Mouse (Mus musculus) midbrain, embryonic 15.5 days (tissue): ENCODE results near the gene Syt9. TPM values are rescaled to one million over a fixed set of nuclear protein-coding genes. Genes with fewer than 3 reads are reported as not detected.

Experiments used
- ATAC-seq: fragments of 200-750 bp; cut with Nextera tagmentation; replicated peaks from 2 replicates; pipeline ENCODE4 v1.8.0; 2017; ENCODE audit warnings: moderate TSS enrichment
- H3K27ac ChIP-seq: fragments of 300-500 bp; sonication (generic); 2 replicates; pipeline ENCODE4 v1.5.1; 2015; ENCODE audit warnings: mild to moderate bottlenecking, inconsistent platforms
- H3K27me3 ChIP-seq: fragments of 300-500 bp; sonication (generic); replicated peaks from 2 replicates; pipeline ENCODE4 v1.6.1; 2015; ENCODE audit warnings: inconsistent platforms
- H3K36me3 ChIP-seq: fragments of 300-500 bp; sonication (generic); replicated peaks from 2 replicates; pipeline ENCODE4 v1.6.1; 2015; ENCODE audit warnings: inconsistent platforms
- H3K4me1 ChIP-seq: fragments of 300-500 bp; sonication (generic); 2 replicates; pipeline ENCODE4 v1.6.1; 2015; ENCODE audit warnings: inconsistent platforms
- H3K4me2 ChIP-seq: fragments of 300-500 bp; sonication (generic); 2 replicates; pipeline ENCODE4 v1.6.1; 2015; ENCODE audit warnings: inconsistent platforms, mild to moderate bottlenecking, moderate library complexity
- H3K4me3 ChIP-seq: fragments of 300-500 bp; sonication (generic); 2 replicates; pipeline ENCODE4 v1.5.1; 2015; ENCODE audit warnings: mild to moderate bottlenecking, inconsistent platforms
- H3K9ac ChIP-seq: fragments of 300-500 bp; sonication (generic); 2 replicates; pipeline ENCODE4 v1.6.1; 2015; ENCODE audit warnings: mild to moderate bottlenecking, inconsistent platforms
- H3K9me3 ChIP-seq: fragments of 300-500 bp; sonication (generic); 2 replicates; pipeline ENCODE4 v1.6.1; 2016; ENCODE audit warnings: inconsistent platforms
- WGBS: fragments of 180-500 bp; shearing (Covaris S2); methylation state at CpG from one replicate; pipeline ENCODE4 v1.1.7; 2015; ENCODE audit warnings: mixed read lengths; 5-methylcytosine and 5-hydroxymethylcytosine counted together
- polyA plus RNA-seq: library from polyadenylated mRNA; unstranded; fragments of >200 nt; fragmentation: Nextera tagmentation; extraction: Ambion mirVana; gene quantifications from 2 replicates; pipeline ENCODE4 v1.2.1, GENCODE M21; 2015

Syt9 gene
- polyA plus RNA-seq, 1 experiment from 2014 or later, result 10.0 TPM

- Histone ChIP-seq H3K9ac (no peak overlapping the region), H3K27ac (no peak overlapping the region), H3K4me1 (no peaks in the 10 kb centered on the region), H3K36me3 (no peaks in the 10 kb centered on the region), H3K4me3 (no peak overlapping the region), H3K27me3 (no peaks in the 10 kb centered on the region), H3K9me3 (no peaks in the 10 kb centered on the region), H3K4me2 (no peak overlapping the region)
- 91% methylated on average over 15 of the region's 15 CpGs for WGBS
- no peak for ATAC-seq
These were observed 29.7 kb downstream of the Syt9 start for GRCm38 (mm10) chr7:107400061-107400799.

- Histone ChIP-seq H3K4me1 (no peaks in the 10 kb centered on the region), H3K4me2 (no peak overlapping the region), H3K36me3 (no peaks in the 10 kb centered on the region), H3K27ac (no peak overlapping the region), H3K9me3 (no peaks in the 10 kb centered on the region), H3K4me3 (no peak overlapping the region), H3K9ac (no peak overlapping the region), H3K27me3 (no peaks in the 10 kb centered on the region)
- 85% methylated on average over 3 of the region's 3 CpGs for WGBS
- no peak for ATAC-seq
These were observed 32.7 kb downstream of the Syt9 start for GRCm38 (mm10) chr7:107403261-107403660.

GRCm38 (mm10) chr7:107414928-107415327 is 44.4 kb downstream of the Syt9 start:
- 91% methylated on average over 6 of the region's 6 CpGs for WGBS
- no peaks in the 10 kb centered on the region for H3K9me3 ChIP-seq
- no peak overlapping the region for H3K4me2 ChIP-seq
- H3K27ac ChIP-seq, result no peak overlapping the region
- no peaks in the 10 kb centered on the region for H3K4me1 ChIP-seq
- H3K9ac ChIP-seq, result no peak overlapping the region
- no peaks in the 10 kb centered on the region for H3K36me3 ChIP-seq
- H3K27me3 ChIP-seq, result no peaks in the 10 kb centered on the region
- ATAC-seq, result no peak
- no peak overlapping the region for H3K4me3 ChIP-seq

- Histone ChIP-seq H3K4me2 (no peak overlapping the region), H3K36me3 (no peaks in the 10 kb centered on the region), H3K4me3 (no peak overlapping the region), H3K9me3 (no peaks in the 10 kb centered on the region), H3K27ac (no peak overlapping the region), H3K27me3 (no peaks in the 10 kb centered on the region), H3K9ac (no peak overlapping the region), H3K4me1 (no peaks in the 10 kb centered on the region)
- 73% methylated on average over 3 of the region's 3 CpGs for WGBS
- ATAC-seq, result no peak
These were observed 46.7 kb downstream of the Syt9 start for GRCm38 (mm10) chr7:107417043-107417850.

GRCm38 (mm10) chr7:107437381-107437780 is 66.9 kb downstream of the Syt9 start:
- no peak for ATAC-seq
- no peak overlapping the region for H3K4me3 ChIP-seq
- no peaks in the 10 kb centered on the region for H3K36me3 ChIP-seq
- no peak overlapping the region for H3K4me2 ChIP-seq
- no peaks in the 10 kb centered on the region for H3K27me3 ChIP-seq
- H3K4me1 ChIP-seq, result no peaks in the 10 kb centered on the region
- WGBS, result 88% methylated on average over 3 of the region's 3 CpGs
- no peaks in the 10 kb centered on the region for H3K9me3 ChIP-seq
- no peak overlapping the region for H3K27ac ChIP-seq
- no peak overlapping the region for H3K9ac ChIP-seq

- no peaks in the 10 kb centered on the region for H3K9me3 ChIP-seq
- no peaks in the 10 kb centered on the region for H3K36me3 ChIP-seq
- H3K27ac ChIP-seq, result no peak overlapping the region
- no peaks in the 10 kb centered on the region for H3K27me3 ChIP-seq
- ATAC-seq, result no peak
- no peak overlapping the region for H3K4me2 ChIP-seq
- H3K4me3 ChIP-seq, result no peak overlapping the region
- H3K9ac ChIP-seq, result no peak overlapping the region
- H3K4me1 ChIP-seq, result no peaks in the 10 kb centered on the region
These were observed 74.1 kb downstream of the Syt9 start for GRCm38 (mm10) chr7:107444579-107444978.

- no peaks in the 10 kb centered on the region for H3K9me3 ChIP-seq
- no peak overlapping the region for H3K4me2 ChIP-seq
- 77% methylated on average over 2 of the region's 2 CpGs for WGBS
- 0 out of 2 replicates have a peak, but pooled peaks have one; percentile 9 for ATAC-seq
- H3K27ac ChIP-seq, result no peak overlapping the region
- H3K27me3 ChIP-seq, result no peaks in the 10 kb centered on the region
- no peak overlapping the region for H3K4me3 ChIP-seq
- H3K4me1 ChIP-seq, result no peaks in the 10 kb centered on the region
- H3K36me3 ChIP-seq, result no peaks in the 10 kb centered on the region
- H3K9ac ChIP-seq, result no peak overlapping the region
These were observed 84.1 kb downstream of the Syt9 start for GRCm38 (mm10) chr7:107454660-107455059.

- Histone ChIP-seq H3K4me1 (no peaks in the 10 kb centered on the region), H3K4me2 (no peak overlapping the region), H3K4me3 (no peak overlapping the region), H3K9ac (no peak overlapping the region), H3K9me3 (no peaks in the 10 kb centered on the region), H3K27ac (no peak overlapping the region), H3K36me3 (no peaks in the 10 kb centered on the region), H3K27me3 (no peaks in the 10 kb centered on the region)
- ATAC-seq, result peak; percentile 77
- 61% methylated on average over 5 of the region's 5 CpGs for WGBS
These were observed 84.6 kb downstream of the Syt9 start for GRCm38 (mm10) chr7:107455118-107455521.

GRCm38 (mm10) chr7:107461167-107461566 is 90.6 kb downstream of the Syt9 start:
- ATAC-seq, result no peak
- Histone ChIP-seq H3K36me3 (no peaks in the 10 kb centered on the region), H3K4me1 (no peaks in the 10 kb centered on the region), H3K27me3 (no peaks in the 10 kb centered on the region), H3K4me2 (no peak overlapping the region), H3K9me3 (no peaks in the 10 kb centered on the region), H3K9ac (no peak overlapping the region), H3K4me3 (no peak overlapping the region), H3K27ac (no peak overlapping the region)
- WGBS, result 87% methylated on average over 4 of the region's 4 CpGs

- Histone ChIP-seq H3K4me2 (no peak overlapping the region), H3K27ac (no peak overlapping the region), H3K36me3 (no peaks in the 10 kb centered on the region), H3K4me3 (no peak overlapping the region), H3K9me3 (no peaks in the 10 kb centered on the region), H3K4me1 (no peaks in the 10 kb centered on the region), H3K27me3 (no peaks in the 10 kb centered on the region), H3K9ac (no peak overlapping the region)
- WGBS, result 76% methylated on average over 1 of the region's 1 CpGs
- ATAC-seq, result no peak
These were observed 91.3 kb downstream of the Syt9 start for GRCm38 (mm10) chr7:107461699-107462440.

- H3K4me2 ChIP-seq, result no peak overlapping the region
- H3K27me3 ChIP-seq, result no peaks in the 10 kb centered on the region
- WGBS, result 65% methylated on average over 3 of the region's 3 CpGs
- no peak overlapping the region for H3K27ac ChIP-seq
- no peaks in the 10 kb centered on the region for H3K9me3 ChIP-seq
- no peaks in the 10 kb centered on the region for H3K36me3 ChIP-seq
- H3K4me3 ChIP-seq, result no peak overlapping the region
- no peaks in the 10 kb centered on the region for H3K4me1 ChIP-seq
- ATAC-seq, result no peak
- H3K9ac ChIP-seq, result no peak overlapping the region
These were observed 92.4 kb downstream of the Syt9 start for GRCm38 (mm10) chr7:107462962-107463361.

- no peaks in the 10 kb centered on the region for H3K27me3 ChIP-seq
- no peaks in the 10 kb centered on the region for H3K4me1 ChIP-seq
- H3K36me3 ChIP-seq, result no peaks in the 10 kb centered on the region
- H3K9me3 ChIP-seq, result no peaks in the 10 kb centered on the region
- no peak overlapping the region for H3K4me3 ChIP-seq
- no peak overlapping the region for H3K27ac ChIP-seq
- WGBS, result 83% methylated on average over 3 of the region's 3 CpGs
- no peak for ATAC-seq
- no peak overlapping the region for H3K4me2 ChIP-seq
- no peak overlapping the region for H3K9ac ChIP-seq
These were observed 94.6 kb downstream of the Syt9 start for GRCm38 (mm10) chr7:107465081-107465480.
